Mouse (Mus musculus) frontal cortex, adult (tissue): ENCODE data around the gene Sit1.

Experiments
- ATAC-seq: cut with Nextera tagmentation; 2 replicates; pipeline ENCODE4 v1.9.2; 2017; ENCODE audit warnings: mild to moderate bottlenecking, moderate library complexity, mixed read lengths; ENCODE audit not compliant: low TSS enrichment

Gene Sit1

GRCm38 (mm10) chr4:43483535-43484091 is at the start of gene Sit1:
Gene Sit1 (minus strand): TSS chr4:43483734.
- ATAC-seq, result no peak

- ATAC-seq, result no peak
These were observed 49.7 kb upstream of the Sit1 start for GRCm38 (mm10) chr4:43533270-43533669.

GRCm38 (mm10) chr4:43530581-43530980 is 47.0 kb upstream of the Sit1 start:
- peak; percentile 87 for ATAC-seq

GRCm38 (mm10) chr4:43530081-43530501 is 46.6 kb upstream of the Sit1 start:
- peak; percentile 74 for ATAC-seq

- ATAC-seq, result no peak
These were observed 45.0 kb upstream of the Sit1 start for GRCm38 (mm10) chr4:43528487-43528886.

GRCm38 (mm10) chr4:43527880-43528279 is 44.3 kb upstream of the Sit1 start:
- no peak for ATAC-seq

DNA sequence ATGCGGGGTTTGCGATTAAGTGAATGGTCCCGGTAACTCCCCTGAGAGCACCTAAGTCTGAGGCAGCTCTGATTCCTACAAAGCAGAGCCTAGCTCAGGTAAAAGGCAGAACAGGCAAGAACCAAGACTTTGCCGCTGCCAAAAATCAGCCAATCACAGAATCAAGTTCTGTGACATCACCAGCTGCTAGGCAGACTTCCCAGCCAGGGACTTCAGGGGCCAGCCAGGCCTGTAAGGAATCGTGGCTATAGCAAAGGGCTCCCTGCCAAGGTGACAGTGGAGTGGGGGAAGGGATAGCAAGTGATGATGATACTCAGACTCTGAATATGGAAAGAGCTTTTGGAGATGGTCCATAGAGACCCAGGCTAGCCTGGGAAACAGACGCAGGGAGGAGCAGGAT is 36.4 kb upstream of the Sit1 start:
- ATAC-seq, result peak; percentile 83

GRCm38 (mm10) chr4:43519551-43519950 is 36.0 kb upstream of the Sit1 start:
- ATAC-seq, result no peak

GRCm38 (mm10) chr4:43515764-43516708 is 32.5 kb upstream of the Sit1 start:
- no peak for ATAC-seq

DNA sequence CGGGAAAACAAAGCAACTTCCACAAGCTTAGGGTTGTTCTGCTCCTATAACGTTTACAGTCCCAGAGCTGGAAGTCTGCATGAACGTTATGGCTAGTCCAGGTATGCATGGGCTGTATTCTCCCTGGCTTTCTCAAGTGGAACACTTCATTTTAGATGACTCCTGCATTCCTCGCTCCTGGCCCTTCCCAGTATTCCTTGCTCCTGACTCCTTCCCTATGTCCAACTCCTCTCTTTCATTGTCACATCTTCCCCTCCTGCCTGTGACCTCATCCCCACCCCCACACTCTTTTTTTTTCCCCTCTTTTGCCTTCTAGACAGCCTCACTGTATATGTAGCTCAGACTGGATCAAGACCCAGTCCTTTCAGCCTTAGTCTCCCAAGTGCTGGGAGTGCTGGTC is 30.3 kb upstream of the Sit1 start:
- ATAC-seq, result no peak

GRCm38 (mm10) chr4:43513300-43513699 is 29.8 kb upstream of the Sit1 start:
- ATAC-seq, result no peak

DNA sequence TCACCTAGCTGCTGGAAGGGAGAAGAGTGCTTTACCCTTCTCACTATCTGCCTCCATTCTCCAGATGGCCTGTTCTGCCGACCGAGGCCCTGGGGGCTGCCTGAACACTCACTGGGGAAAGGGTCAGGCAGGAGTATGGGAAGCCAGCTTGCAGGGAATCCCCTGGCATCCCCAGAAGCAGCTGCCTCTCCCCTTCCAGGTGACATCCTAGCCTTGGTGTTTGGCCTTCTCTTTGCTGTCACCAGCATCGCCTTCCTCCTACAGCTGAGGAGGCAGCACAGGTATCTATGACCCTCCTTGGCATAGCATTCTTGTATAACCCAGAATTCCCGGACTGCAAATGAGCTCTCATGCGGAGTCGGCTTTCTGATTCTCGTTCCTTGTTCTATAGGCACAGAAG is 29.1 kb upstream of the Sit1 start:
- no peak for ATAC-seq

- ATAC-seq, result no peak
These were observed 28.3 kb upstream of the Sit1 start for GRCm38 (mm10) chr4:43511675-43512454.

DNA sequence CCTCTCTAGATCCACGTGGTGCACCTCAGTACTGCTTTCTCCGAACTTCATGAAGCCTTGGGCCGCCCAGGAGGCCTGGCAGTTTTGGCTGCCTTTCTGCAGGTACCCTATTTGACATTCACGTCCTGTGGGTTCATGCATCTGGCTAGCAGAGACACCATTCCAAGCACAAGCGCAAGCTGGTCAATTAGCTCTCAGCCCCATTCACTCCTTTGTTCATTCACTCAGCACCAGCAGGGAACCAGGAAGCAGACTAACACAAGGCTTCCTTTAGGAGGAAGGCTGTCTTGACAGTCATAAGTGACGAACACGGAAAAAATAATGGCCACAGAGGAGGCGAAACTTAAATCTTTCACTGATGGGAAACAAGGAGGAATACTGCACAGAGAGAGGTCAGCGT is 25.6 kb upstream of the Sit1 start:
- ATAC-seq, result no peak

DNA sequence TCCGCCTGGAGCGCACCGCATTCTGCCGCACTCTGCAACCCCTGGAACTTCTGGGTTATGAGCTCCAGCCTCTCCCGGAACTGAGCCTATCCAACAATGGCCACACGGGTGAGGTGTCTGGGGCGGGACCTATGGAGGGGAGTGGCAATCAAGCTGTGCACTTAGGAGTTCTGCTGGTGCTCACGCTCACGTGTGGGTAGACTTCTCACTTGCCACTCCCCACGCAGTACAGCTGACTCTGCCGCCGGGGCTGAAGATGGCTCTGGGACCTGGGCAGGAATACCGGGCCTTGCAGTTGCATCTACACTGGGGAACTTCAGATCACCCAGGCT is 25.1 kb upstream of the Sit1 start:
- ATAC-seq, result peak; percentile 57; the same call in 1 of the 2 replicates

GRCm38 (mm10) chr4:43507938-43508665 is 24.6 kb upstream of the Sit1 start:
- ATAC-seq, result no peak; the same call in 1 of the 2 replicates

- ATAC-seq, result no peak
These were observed 23.1 kb upstream of the Sit1 start, which contains the start of gene Car9 for GRCm38 (mm10) chr4:43506536-43507185. Gene Car9 (plus strand): TSS chr4:43506966.

GRCm38 (mm10) chr4:43506074-43506473 is 22.5 kb upstream of the Sit1 start:
- no peak for ATAC-seq

DNA sequence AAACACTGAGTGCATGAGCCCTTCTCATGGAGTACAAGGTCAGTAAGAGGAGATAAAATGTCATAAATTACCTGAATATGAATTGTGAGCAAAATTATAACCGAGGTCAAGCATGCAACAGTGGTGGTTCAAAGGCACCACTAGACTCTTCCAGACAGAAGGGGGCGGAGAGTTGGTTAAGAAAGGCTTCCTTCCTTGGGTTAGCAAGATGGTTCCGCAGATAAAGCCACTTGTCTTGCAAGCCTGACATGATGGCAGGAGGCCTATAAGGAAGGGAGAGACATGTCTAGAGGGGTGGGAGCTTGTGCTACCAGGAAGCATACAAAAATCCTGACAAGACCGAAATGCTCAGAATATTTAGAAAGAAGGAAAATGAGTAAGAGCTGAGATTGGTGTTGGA is 20.7 kb upstream of the Sit1 start:
- no peak for ATAC-seq

DNA sequence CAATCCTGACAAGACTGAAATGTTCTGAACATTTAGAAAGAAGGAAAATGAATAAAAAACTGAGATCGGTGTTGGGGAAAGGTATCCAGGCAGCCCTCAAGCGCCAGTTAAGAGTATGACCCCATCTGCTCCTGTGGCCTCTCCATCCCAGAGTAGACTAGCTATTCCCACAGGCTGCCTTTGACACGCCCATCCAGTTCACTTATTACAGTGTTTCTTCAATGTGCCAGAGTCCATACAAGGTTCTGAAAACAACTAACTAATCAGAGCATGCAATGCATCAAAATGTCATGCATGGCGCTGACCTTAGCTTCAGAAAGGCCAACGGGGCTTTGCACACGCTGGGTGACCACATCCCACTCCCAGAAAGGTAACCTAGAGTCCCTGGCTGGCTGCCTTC is 20.0 kb upstream of the Sit1 start:
- no peak for ATAC-seq

- ATAC-seq, result no peak
These were observed 19.5 kb upstream of the Sit1 start for GRCm38 (mm10) chr4:43503041-43503440.
